Mouse (Mus musculus): ENCODE data around the gene Klk10.

GRCm38 (mm10) chr7:43774364-43774763 is 6.5 kb upstream of the Klk10 start, which contains the start of gene Klk11:
- no peak for TF ChIP-seq EP300 (IDR thresholded peaks at IDR 0.05; ENCODE audit: low read length)
- TF ChIP-seq CTCF (conservative IDR thresholded peaks at IDR 0.05 in 1 of 2, IDR thresholded peaks at IDR 0.05 in 1 of 2; ENCODE audit: low read depth in 2 of 2, low read length in 2 of 2), result no peak
- TF ChIP-seq POLR2A (IDR thresholded peaks at IDR 0.05; ENCODE audit: low read depth, low read length), result no peak
- TF ChIP-seq E2F4 (IDR thresholded peaks at IDR 0.05; ENCODE audit: insufficient replicate concordance, low read depth, low read length), result no peak

Data from CH12.LX (cell line).